Mouse (Mus musculus) forebrain, embryonic 11.5 days (tissue): ENCODE data around the gene Ints6. TPM values are rescaled to one million over a fixed set of nuclear protein-coding genes. Genes with fewer than 3 reads are reported as not detected.

Experiments
- ATAC-seq: fragments of 200-750 bp; cut with Nextera tagmentation; replicated peaks from 2 replicates; pipeline ENCODE4 v1.8.0; 2017; ENCODE audit warnings: moderate TSS enrichment; ENCODE audit not compliant: low FRiP score
- DNase-seq: peaks from one replicate; pipeline ENCODE4 v3.0.0-alpha.2; 2017; ENCODE audit warnings: low spot score
- H3K27ac ChIP-seq: fragments of 300-500 bp; sonication (generic); 2 replicates; pipeline ENCODE4 v1.5.1; 2014; ENCODE audit warnings: low read depth, low read length
- H3K27me3 ChIP-seq: fragments of 300-500 bp; sonication (generic); 2 replicates; pipeline ENCODE4 v1.6.1; 2014; ENCODE audit warnings: mild to moderate bottlenecking, low read length, mixed read lengths; ENCODE audit not compliant: control insufficient read depth, insufficient read depth
- H3K36me3 ChIP-seq: fragments of 300-500 bp; sonication (generic); 2 replicates; pipeline ENCODE4 v1.6.1; 2014; ENCODE audit warnings: mild to moderate bottlenecking, low read length, moderate library complexity, mixed read lengths; ENCODE audit not compliant: control insufficient read depth, insufficient read depth
- H3K4me1 ChIP-seq: fragments of 300-500 bp; sonication (generic); replicated peaks from 2 replicates; pipeline ENCODE4 v1.6.1; 2014; ENCODE audit warnings: low read length, mixed read lengths; ENCODE audit not compliant: control insufficient read depth, insufficient read depth
- H3K4me2 ChIP-seq: fragments of 300-500 bp; sonication (generic); 2 replicates; pipeline ENCODE4 v1.6.1; 2014; ENCODE audit warnings: low read depth, mild to moderate bottlenecking, low read length, moderate library complexity, mixed read lengths; ENCODE audit not compliant: severe bottlenecking
- H3K4me3 ChIP-seq: fragments of 300-500 bp; sonication (generic); 2 replicates; pipeline ENCODE4 v1.5.1; 2014; ENCODE audit warnings: low read depth, low read length
- H3K9ac ChIP-seq: fragments of 300-500 bp; sonication (generic); 2 replicates; pipeline ENCODE4 v1.6.1; 2014; ENCODE audit warnings: low read length
- H3K9me3 ChIP-seq: fragments of 300-500 bp; sonication (generic); 2 replicates; pipeline ENCODE4 v1.6.1; 2016; ENCODE audit warnings: low read length, mixed read lengths; ENCODE audit not compliant: control insufficient read depth
- WGBS: fragments of 180-500 bp; shearing (Covaris S2); extraction: QIAGEN DNeasy Blood & Tissue Kit; methylation state at CpG from one replicate; pipeline ENCODE4 v1.1.7; 2014; 5-methylcytosine and 5-hydroxymethylcytosine counted together
- polyA plus RNA-seq: library from polyadenylated mRNA; unstranded; fragments of >200 nt; fragmentation: Nextera tagmentation; extraction: Ambion mirVana; gene quantifications from 2 replicates; pipeline ENCODE4 v1.2.1, GENCODE M21; 2014

The Ints6 gene
- polyA plus RNA-seq, 1 experiment from 2014 or later = 34.3 TPM

DNA sequence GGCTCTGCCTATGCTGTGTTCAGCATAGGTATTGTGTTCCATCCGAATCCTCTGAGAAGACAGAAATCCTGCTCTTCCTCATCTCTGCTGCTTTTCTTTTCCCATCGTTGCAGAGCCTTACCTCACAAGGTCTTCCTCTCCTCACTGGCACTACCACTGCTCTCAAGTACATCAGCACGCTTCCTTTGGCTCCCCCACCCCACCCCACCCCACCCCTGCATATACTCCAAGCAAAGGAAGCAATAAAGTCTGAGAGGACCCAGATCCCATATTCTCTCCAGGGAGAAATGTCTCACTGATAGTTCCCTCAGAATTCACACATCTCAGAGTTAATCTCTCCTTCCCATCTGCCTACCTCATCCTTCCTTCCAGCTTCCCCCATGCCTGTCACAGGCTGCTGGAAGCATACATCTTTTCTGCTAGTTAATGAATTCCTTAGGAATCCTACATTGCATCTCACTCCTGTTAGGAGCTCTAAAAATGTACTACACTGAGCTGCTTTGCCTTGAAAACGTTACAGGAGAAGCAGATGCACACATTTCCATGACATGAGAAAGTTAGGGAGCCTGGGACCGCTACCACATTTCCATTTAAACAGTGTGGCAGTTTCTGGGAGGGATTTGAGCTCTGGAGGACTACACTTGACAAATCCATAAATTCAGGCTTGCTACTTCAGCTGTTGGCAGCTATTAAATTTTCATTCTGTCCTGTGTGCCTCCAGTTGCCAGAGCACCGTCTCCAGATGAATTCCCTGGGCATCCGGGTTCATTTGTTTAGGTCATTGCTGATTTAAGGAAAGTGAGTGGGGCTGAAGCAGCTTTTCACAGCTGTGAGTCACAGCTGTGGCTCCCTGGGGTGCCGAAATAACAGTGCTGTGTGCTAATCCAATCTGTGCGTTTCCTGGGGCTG is 123.3 kb downstream of the Ints6 start:
- DNase-seq (no peak), ATAC-seq (no peak)
- Histone ChIP-seq H3K9me3 (no peaks in the 10 kb centered on the region), H3K9ac (no peak overlapping the region), H3K4me1 (peaks cover 5% of the 10 kb centered on the region; the same call in 1 of the 2 replicates), H3K27ac (0 out of 2 replicates have a peak overlapping the region, but pooled peaks have one; percentile 12), H3K27me3 (no peaks in the 10 kb centered on the region), H3K4me3 (no peak overlapping the region), H3K36me3 (no peaks in the 10 kb centered on the region), H3K4me2 (no peak overlapping the region)
- WGBS = 31% methylated on average over 9 of the region's 9 CpGs

DNA sequence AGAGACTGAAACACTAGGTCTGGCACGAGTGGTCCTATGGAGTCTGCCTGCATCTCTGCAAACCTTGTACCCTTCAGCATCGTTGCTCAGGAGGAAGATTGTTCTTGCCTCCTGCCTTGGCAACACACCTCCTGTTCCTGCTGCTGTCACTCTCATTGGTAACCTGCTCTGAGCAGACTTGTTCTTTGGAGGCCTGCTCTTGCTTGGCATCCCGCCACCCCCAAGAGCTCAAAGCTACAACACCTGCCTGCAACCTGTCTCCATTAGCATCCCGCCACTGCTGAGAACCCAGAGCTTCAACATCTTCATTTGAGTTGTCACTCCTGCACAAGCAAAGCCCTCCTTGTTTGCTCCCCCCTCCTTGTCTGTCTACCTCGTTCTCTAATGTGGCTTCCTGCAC is 133.0 kb downstream of the Ints6 start:
- Histone ChIP-seq H3K27me3 (no peaks in the 10 kb centered on the region), H3K4me1 (no peaks in the 10 kb centered on the region; the same call in 1 of the 2 replicates), H3K27ac (no peak overlapping the region), H3K9ac (no peak overlapping the region), H3K4me2 (no peak overlapping the region), H3K36me3 (no peaks in the 10 kb centered on the region), H3K4me3 (no peak overlapping the region), H3K9me3 (no peaks in the 10 kb centered on the region)
- DNase-seq (no peak), ATAC-seq (no peak)
- WGBS = 87% methylated on average over 5 of the region's 5 CpGs

Other genes with a start within 250 kb of the Ints6 start
- 7.4 and 9.2 TPM in 2 replicates for gene Fam124a, start 205.4 kb downstream of the Ints6 start, polyA plus RNA-seq
- gene Gm4131, start 194.2 kb downstream of the Ints6 start, polyA plus RNA-seq = not detected in 2 replicates
- not detected in 2 replicates for gene Serpine3, start 97.5 kb downstream of the Ints6 start, polyA plus RNA-seq
- gene Wdfy2, start 76.5 kb upstream of the Ints6 start, polyA plus RNA-seq = 16.7 and 17.9 TPM in 2 replicates
- gene Defb48, start 223.3 kb upstream of the Ints6 start, polyA plus RNA-seq = not detected in 2 replicates
- not detected in 2 replicates for gene Defb47, start 236.9 kb upstream of the Ints6 start, polyA plus RNA-seq